Mouse (Mus musculus) forebrain, embryonic 14.5 days (tissue): ENCODE data around the gene Prl5a1. TPM values are rescaled to one million over a fixed set of nuclear protein-coding genes. Genes with fewer than 3 reads are reported as not detected.

Source experiments
- ATAC-seq: fragments of 200-750 bp; cut with Nextera tagmentation; 2 replicates; pipeline ENCODE4 v1.8.0; 2017; ENCODE audit warnings: mild to moderate bottlenecking, moderate library complexity
- DNase-seq: peaks from one replicate; pipeline ENCODE4 v3.0.0-alpha.2; 2015; ENCODE audit warnings: low spot score
- H3K27ac ChIP-seq: fragments of 300-500 bp; sonication (generic); 2 replicates; pipeline ENCODE4 v1.5.1; 2014; ENCODE audit warnings: low read depth, mild to moderate bottlenecking, control low read depth, low read length, moderate library complexity
- H3K27me3 ChIP-seq: fragments of 300-500 bp; sonication (generic); replicated peaks from 2 replicates; pipeline ENCODE4 v1.6.1; 2014; ENCODE audit warnings: low read length, control low read depth, mixed read lengths; ENCODE audit not compliant: control insufficient read depth, insufficient read depth
- H3K36me3 ChIP-seq: fragments of 300-500 bp; sonication (generic); 2 replicates; pipeline ENCODE4 v1.6.1; 2014; ENCODE audit warnings: low read length, control low read depth; ENCODE audit not compliant: control insufficient read depth, insufficient read depth
- H3K4me1 ChIP-seq: fragments of 300-500 bp; sonication (generic); 2 replicates; pipeline ENCODE4 v1.6.1; 2014; ENCODE audit warnings: antibody characterized with exemption, low read length, control low read depth; ENCODE audit not compliant: control insufficient read depth, insufficient read depth
- H3K4me2 ChIP-seq: fragments of 300-500 bp; sonication (generic); 2 replicates; pipeline ENCODE4 v1.6.1; 2014; ENCODE audit warnings: mild to moderate bottlenecking, control low read depth, low read length
- H3K4me3 ChIP-seq: fragments of 300-500 bp; sonication (generic); 2 replicates; pipeline ENCODE4 v1.5.1; 2014; ENCODE audit warnings: low read depth, low read length, control low read depth
- H3K9ac ChIP-seq: fragments of 300-500 bp; sonication (generic); 2 replicates; pipeline ENCODE4 v1.6.1; 2014; ENCODE audit warnings: mild to moderate bottlenecking, low read length, control low read depth, moderate library complexity
- H3K9me3 ChIP-seq: fragments of 300-500 bp; sonication (generic); replicated peaks from 2 replicates; pipeline ENCODE4 v1.6.1; 2016; ENCODE audit warnings: low read length, control low read depth, mixed read lengths; ENCODE audit not compliant: control insufficient read depth
- WGBS: fragments of 180-500 bp; shearing (Covaris S2); extraction: QIAGEN DNeasy Blood & Tissue Kit; methylation state at CpG from one replicate; pipeline ENCODE4 v1.1.7; 2014; 5-methylcytosine and 5-hydroxymethylcytosine counted together
- polyA plus RNA-seq: library from polyadenylated mRNA; unstranded; fragments of >200 nt; fragmentation: Nextera tagmentation; extraction: Ambion mirVana; gene quantifications from 2 replicates; pipeline ENCODE4 v1.2.1, GENCODE M21; 2014

Gene Prl5a1
- polyA plus RNA-seq: not detected in 2 replicates

DNA sequence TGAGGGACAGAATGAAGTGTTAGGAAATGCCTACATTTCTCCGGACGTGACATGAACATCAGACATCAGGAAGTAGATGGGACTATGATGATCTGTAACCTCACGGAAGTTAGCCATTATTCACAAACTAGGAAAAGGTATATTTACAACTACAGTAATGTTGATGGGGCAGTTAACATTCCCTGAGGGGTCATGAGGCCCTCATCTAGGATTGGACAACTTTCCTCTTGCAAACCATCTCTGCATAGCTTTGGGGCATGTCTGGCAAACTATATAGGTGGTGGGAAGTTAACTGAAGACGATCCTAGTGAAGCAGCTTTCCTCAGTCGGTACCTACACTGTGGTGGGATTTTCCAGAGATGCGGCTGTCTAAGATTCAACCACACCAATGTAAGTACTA lies at the start of gene Prl5a1:
Gene Prl5a1 (plus strand): TSS at position 301 of the 400 bp plus-strand sequence.
- no peaks in the 10 kb centered on the region for H3K36me3 ChIP-seq
- H3K4me2 ChIP-seq: no peak within 1 kb of the TSS
- no peak within 1 kb of the TSS for H3K4me3 ChIP-seq
- H3K9ac ChIP-seq: no peak within 1 kb of the TSS
- no peaks in the 10 kb centered on the region for H3K9me3 ChIP-seq
- WGBS: 93% methylated on average over 6 of the region's 6 CpGs
- H3K4me1 ChIP-seq: no peaks in the 10 kb centered on the region
- no peak for ATAC-seq
- H3K27me3 ChIP-seq: no peaks in the 10 kb centered on the region
- no peak within 1 kb of the TSS for H3K27ac ChIP-seq
- DNase-seq: no peak

DNA sequence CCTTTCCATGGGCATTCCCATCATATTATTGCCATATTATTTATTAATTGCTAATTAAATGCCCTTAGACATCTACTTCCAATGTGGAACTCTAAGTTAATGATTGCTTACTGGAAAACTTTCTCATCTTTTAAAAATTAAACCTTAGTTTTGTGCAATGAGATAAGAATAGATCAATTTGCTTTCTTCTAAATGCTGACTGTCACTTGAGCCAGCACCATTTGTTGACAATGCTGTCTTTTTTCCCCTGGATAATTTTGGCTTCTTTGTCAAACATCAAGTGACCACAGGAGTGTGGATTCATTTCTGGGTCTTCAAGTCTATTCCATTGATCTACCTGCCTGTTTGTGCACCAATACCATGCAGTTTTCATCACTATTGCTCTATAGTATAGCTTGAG lies 46.1 kb upstream of the Prl5a1 start:
- Histone ChIP-seq H3K4me1 (no peaks in the 10 kb centered on the region), H3K9ac (no peak overlapping the region), H3K9me3 (no peaks in the 10 kb centered on the region), H3K27me3 (no peaks in the 10 kb centered on the region), H3K36me3 (no peaks in the 10 kb centered on the region), H3K4me3 (no peak overlapping the region), H3K27ac (no peak overlapping the region), H3K4me2 (no peak overlapping the region)
- DNase-seq (no peak), ATAC-seq (no peak)

DNA sequence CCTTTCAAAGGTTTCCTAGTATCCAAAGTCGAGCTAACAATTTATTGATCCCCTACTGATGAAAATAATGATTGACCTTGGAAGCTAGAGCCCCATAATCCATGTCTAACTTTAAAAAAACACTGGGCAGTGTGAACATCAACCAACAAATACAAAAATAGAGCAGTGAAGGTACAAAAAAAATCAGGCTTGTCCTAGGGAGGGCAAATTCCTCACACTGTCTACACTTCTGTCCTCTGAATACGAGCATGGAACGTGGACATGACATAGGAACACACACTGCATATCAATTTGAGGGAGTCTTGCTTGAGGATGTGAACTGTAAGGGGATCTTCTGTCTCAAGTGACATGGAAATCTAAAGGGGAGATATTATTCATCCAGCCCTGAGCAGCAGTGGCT lies 33.7 kb upstream of the Prl5a1 start:
- Histone ChIP-seq H3K9ac (no peak overlapping the region), H3K36me3 (no peaks in the 10 kb centered on the region), H3K27ac (no peak overlapping the region), H3K4me2 (no peak overlapping the region), H3K9me3 (no peaks in the 10 kb centered on the region), H3K27me3 (no peaks in the 10 kb centered on the region), H3K4me3 (no peak overlapping the region), H3K4me1 (no peaks in the 10 kb centered on the region)
- WGBS: 84% methylated on average over 3 of the region's 3 CpGs
- DNase-seq (no peak), ATAC-seq (no peak)

DNA sequence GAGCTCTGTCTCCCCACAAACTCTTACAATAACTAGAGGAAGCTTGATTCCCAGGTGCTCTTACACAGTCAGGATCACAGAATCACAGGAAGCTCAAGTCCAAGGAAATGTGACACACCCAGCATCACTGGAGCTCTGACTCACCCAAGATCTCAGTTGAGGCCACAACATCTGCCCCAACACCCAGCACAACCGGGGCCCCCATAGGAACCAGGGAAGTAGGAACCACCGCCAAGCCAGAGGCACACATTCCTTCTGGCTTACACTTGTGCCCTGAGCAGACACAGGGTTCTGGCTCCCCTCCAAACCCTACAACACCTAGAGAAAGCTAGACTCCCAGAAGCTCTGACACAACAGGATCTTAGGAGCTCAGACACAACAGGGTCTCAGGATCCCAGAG lies 9.5 kb upstream of the Prl5a1 start:
- Histone ChIP-seq H3K4me1 (no peaks in the 10 kb centered on the region), H3K9ac (no peak overlapping the region), H3K4me2 (no peak overlapping the region), H3K9me3 (no peaks in the 10 kb centered on the region), H3K36me3 (no peaks in the 10 kb centered on the region), H3K4me3 (no peak overlapping the region), H3K27ac (no peak overlapping the region), H3K27me3 (no peaks in the 10 kb centered on the region)
- no peak for ATAC-seq
- DNase-seq: no peak
- WGBS: 82% methylated on average over 2 of the region's 2 CpGs

DNA sequence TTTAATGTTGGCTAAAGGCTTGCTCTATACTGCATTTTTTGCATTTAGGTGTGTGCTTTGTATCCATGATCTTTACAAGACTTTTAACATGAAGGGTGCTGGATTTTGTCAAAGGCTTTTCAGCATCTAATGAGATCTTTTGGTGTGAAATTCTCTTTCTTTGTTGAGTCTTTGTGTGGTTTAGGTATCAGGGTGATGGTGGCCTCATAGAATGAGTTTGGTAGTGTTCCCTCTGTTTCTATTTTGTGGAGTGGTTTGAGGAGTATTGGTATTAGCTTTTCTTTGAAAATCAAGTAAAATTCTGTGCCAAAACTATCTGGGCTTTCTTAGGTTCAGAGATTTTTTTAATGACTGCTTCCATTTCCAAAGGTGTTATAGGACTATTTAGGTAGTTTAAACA lies 6.5 kb upstream of the Prl5a1 start:
- Histone ChIP-seq H3K9me3 (no peaks in the 10 kb centered on the region), H3K4me3 (no peak overlapping the region), H3K36me3 (no peaks in the 10 kb centered on the region), H3K4me2 (no peak overlapping the region), H3K27ac (no peak overlapping the region), H3K4me1 (no peaks in the 10 kb centered on the region), H3K27me3 (no peaks in the 10 kb centered on the region), H3K9ac (no peak overlapping the region)
- DNase-seq (no peak), ATAC-seq (no peak)

Other genes starting within 250 kb of the Prl5a1 start
- not detected in 2 replicates for gene Prl4a1, start 126.3 kb upstream of the Prl5a1 start, polyA plus RNA-seq
- 2.0 and 2.4 TPM in 2 replicates for gene Gm11361, start 115.0 kb downstream of the Prl5a1 start, polyA plus RNA-seq